Mouse (Mus musculus): ENCODE measurements around the gene Gm49325. TPM values are rescaled to one million over a fixed set of nuclear protein-coding genes. Genes with fewer than 3 reads are reported as not detected.
A peak's percentile ranks its signal among the peaks of the same experiment; 100 is the strongest.
"Not testable (repeated sequence)": the region's sequence is repeated elsewhere in the genome, so short reads cannot be mapped to it uniquely, and the experiment has no call there.

Gm49325 gene
- polyA plus RNA-seq, 1 experiment from 2014 or later: 13.2 TPM

- WGBS: 81% methylated on average over 4 of the region's 4 CpGs
- Histone ChIP-seq H3K4me3 (no peak overlapping the region), H3K27me3 (peaks cover 6% of the 10 kb centered on the region), H3K9ac (no peak overlapping the region), H3K4me1 (no peaks in the 10 kb centered on the region), H3K27ac (no peak overlapping the region), H3K4me2 (replicated peaks) (no peak overlapping the region), H3K36me3 (no peaks in the 10 kb centered on the region), H3K9me3 (replicated peaks) (no peaks in the 10 kb centered on the region)
- ATAC-seq (ENCODE audit: low FRiP score): no peak
Measured at GRCm38 (mm10) chr10:77670710-77671109, 64.7 kb downstream of the Gm49325 start.

DNA sequence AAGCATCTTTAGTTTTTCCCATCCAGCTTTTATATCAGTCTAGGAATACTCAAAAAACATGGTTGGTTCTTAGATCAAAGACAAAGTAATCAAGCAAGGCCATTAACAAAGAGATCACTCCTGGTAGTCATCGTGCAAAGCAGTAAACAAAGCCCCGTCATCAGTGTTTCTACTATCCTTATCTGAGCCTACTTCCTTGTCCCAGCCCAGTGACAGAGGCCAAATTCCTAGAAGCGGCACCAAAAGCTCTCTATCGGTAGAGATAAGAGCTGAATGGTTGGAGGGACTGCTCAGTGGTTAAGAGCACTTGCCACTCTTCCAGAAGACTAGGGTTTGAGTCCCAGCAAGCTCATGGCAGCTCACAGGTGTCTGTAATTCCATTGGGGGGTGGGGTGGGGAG is 65.5 kb downstream of the Gm49325 start:
- Histone ChIP-seq H3K4me3 (no peak overlapping the region), H3K4me1 (no peaks in the 10 kb centered on the region), H3K4me2 (replicated peaks) (no peak overlapping the region), H3K9ac (no peak overlapping the region), H3K9me3 (replicated peaks) (no peaks in the 10 kb centered on the region), H3K27me3 (peaks cover 14% of the 10 kb centered on the region), H3K27ac (no peak overlapping the region), H3K36me3 (no peaks in the 10 kb centered on the region)
- ATAC-seq (ENCODE audit: low FRiP score): no peak
- 88% methylated on average over 4 of the region's 4 CpGs for WGBS

- 59% methylated on average over 13 of the region's 13 CpGs for WGBS
- Histone ChIP-seq H3K36me3 (no peaks in the 10 kb centered on the region), H3K9me3 (replicated peaks) (no peaks in the 10 kb centered on the region), H3K4me3 (no peak overlapping the region), H3K27ac (no peak overlapping the region), H3K27me3 (peaks cover 37% of the 10 kb centered on the region), H3K9ac (no peak overlapping the region), H3K4me1 (peaks cover 14% of the 10 kb centered on the region), H3K4me2 (replicated peaks) (no peak overlapping the region)
- ATAC-seq (ENCODE audit: low FRiP score): no peak
Measured at GRCm38 (mm10) chr10:77673765-77674164, 67.8 kb downstream of the Gm49325 start.

- Histone ChIP-seq H3K4me3 (peak overlapping the region; percentile 28), H3K9ac (peak overlapping the region; percentile 38), H3K36me3 (no peaks in the 10 kb centered on the region), H3K27me3 (peaks cover 49% of the 10 kb centered on the region), H3K4me1 (peaks cover 14% of the 10 kb centered on the region), H3K9me3 (replicated peaks) (no peaks in the 10 kb centered on the region), H3K4me2 (replicated peaks) (peak overlapping the region; percentile 62), H3K27ac (no peak overlapping the region)
- ATAC-seq (ENCODE audit: low FRiP score): peak; percentile 64
- under 1% methylated on average over 29 of the region's 35 CpGs for WGBS
Measured at GRCm38 (mm10) chr10:77677562-77677961, 71.6 kb downstream of the Gm49325 start.

- 78% methylated on average over 7 of the region's 7 CpGs for WGBS
- H3K4me3 ChIP-seq: no peak overlapping the region
- peaks cover 59% of the 10 kb centered on the region for H3K27me3 ChIP-seq
- ATAC-seq (ENCODE audit: low FRiP score): no peak
- no peak overlapping the region for H3K27ac ChIP-seq
- H3K4me1 ChIP-seq: peaks cover 21% of the 10 kb centered on the region
- no peaks in the 10 kb centered on the region for H3K36me3 ChIP-seq
- H3K9me3 ChIP-seq (replicated peaks): no peaks in the 10 kb centered on the region
- no peak overlapping the region for H3K4me2 ChIP-seq (replicated peaks)
- no peak overlapping the region for H3K9ac ChIP-seq
Measured at GRCm38 (mm10) chr10:77682994-77683393, 77.0 kb downstream of the Gm49325 start.

- ATAC-seq (ENCODE audit: low FRiP score): no peak
Measured at GRCm38 (mm10) chr10:77684181-77684580, 78.2 kb downstream of the Gm49325 start.

DNA sequence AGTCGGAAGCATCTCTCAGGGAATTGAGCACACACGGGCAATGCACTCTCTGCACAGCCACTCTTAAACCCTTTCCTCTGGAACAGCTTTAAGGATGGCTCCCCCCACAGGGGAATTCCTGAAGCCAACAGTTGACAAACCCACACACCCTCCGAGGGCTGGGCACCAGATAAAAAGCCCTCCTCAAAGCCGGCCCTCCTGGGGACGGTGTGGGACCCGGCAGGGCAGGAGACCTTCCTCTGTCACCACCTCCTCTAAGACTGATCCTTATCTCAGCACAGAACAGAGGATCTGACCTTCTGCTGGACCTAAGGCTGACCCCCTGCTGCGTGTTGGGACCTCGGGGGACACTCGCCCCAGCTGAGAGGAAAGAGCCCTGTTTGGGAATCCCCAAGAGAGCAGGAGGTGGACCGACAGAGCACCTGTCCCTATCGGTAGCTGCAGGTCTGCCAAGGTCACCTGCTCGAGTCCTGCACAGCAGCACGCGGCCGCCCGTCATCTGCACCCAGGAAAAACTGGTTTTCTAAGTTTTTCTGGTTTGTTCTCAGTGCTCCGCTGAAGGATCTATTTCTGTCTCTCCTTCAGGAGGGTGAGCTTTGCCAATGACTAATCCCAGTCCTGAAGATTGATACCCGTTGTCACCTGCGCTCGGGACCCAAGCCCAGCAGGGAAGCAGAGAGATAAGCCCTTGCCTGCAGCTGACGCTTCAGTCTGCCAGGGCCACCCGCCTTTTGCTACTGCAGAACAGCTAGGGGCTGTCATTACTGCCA is 80.1 kb downstream of the Gm49325 start, which contains the start of gene Tspear:
Gene Tspear, plus strand, starts transcription at position 675 of the 770 bp plus-strand sequence.
- no peaks in the 10 kb centered on the region for H3K9me3 ChIP-seq (replicated peaks)
- no peak within 1 kb of the TSS for H3K9ac ChIP-seq
- no peak within 1 kb of the TSS for H3K27ac ChIP-seq
- H3K4me1 ChIP-seq: peaks cover 25% of the 10 kb centered on the region
- no peaks in the 10 kb centered on the region for H3K36me3 ChIP-seq
- no peak within 1 kb of the TSS for H3K4me3 ChIP-seq
- no peak within 1 kb of the TSS for H3K4me2 ChIP-seq (replicated peaks)
- WGBS: 6% methylated on average over 22 of the region's 22 CpGs
- peaks cover 42% of the 10 kb centered on the region for H3K27me3 ChIP-seq
- ATAC-seq (ENCODE audit: low FRiP score): no peak

More at GRCm38 (mm10) chr10:77684181-77684580, 78.2 kb downstream of the Gm49325 start:
- Histone ChIP-seq H3K27me3 (peaks cover 50% of the 10 kb centered on the region), H3K4me3 (no peak overlapping the region), H3K4me2 (replicated peaks) (no peak overlapping the region), H3K9ac (no peak overlapping the region), H3K9me3 (replicated peaks) (no peaks in the 10 kb centered on the region), H3K27ac (no peak overlapping the region), H3K36me3 (no peaks in the 10 kb centered on the region), H3K4me1 (peaks cover 17% of the 10 kb centered on the region)
- 35% methylated on average over 8 of the region's 8 CpGs for whole genome bisulfite sequencing

DNA sequence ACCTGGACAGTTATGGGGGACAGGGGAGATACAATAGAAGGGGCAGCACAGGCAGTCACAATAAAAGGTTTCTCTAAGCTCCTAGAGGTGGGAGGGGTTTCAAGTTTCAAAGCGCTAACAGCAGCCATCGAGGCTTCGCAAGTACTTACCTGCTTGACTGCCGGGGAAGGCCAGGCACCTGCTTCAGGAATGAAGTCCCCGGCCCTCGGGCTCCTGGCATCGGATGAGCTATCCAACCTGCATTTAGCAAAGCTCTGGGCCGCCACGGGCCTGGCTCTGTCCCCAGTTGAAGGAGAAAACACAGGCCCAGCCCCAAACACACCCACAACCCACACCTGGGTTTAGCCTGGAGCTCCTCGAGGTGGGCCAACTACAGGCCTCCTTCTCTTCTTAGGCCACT is 81.0 kb downstream of the Gm49325 start:
- no peaks in the 10 kb centered on the region for H3K9me3 ChIP-seq (replicated peaks)
- H3K4me3 ChIP-seq: no peak overlapping the region
- ATAC-seq (ENCODE audit: low FRiP score): no peak
- peaks cover 46% of the 10 kb centered on the region for H3K27me3 ChIP-seq
- H3K9ac ChIP-seq: no peak overlapping the region
- 35% methylated on average over 10 of the region's 10 CpGs for WGBS
- H3K4me1 ChIP-seq: peaks cover 25% of the 10 kb centered on the region
- H3K27ac ChIP-seq: no peak overlapping the region
- no peak overlapping the region for H3K4me2 ChIP-seq (replicated peaks)
- H3K36me3 ChIP-seq: no peaks in the 10 kb centered on the region

GRCm38 (mm10) chr10:77690356-77690807 is 84.4 kb downstream of the Gm49325 start, which contains the start of gene Gm19402:
Gm19402 (minus strand) TSS chr10:77690757.
- not testable (repeated sequence) for H3K27ac ChIP-seq
- WGBS: 71% methylated on average over 3 of the region's 3 CpGs

More at GRCm38 (mm10) chr10:77690356-77690807, 84.4 kb downstream of the Gm49325 start, which contains the start of gene Gm19402:
- not testable (repeated sequence) for H3K9me3 ChIP-seq (replicated peaks); H3K4me2 ChIP-seq (replicated peaks); H3K4me3 ChIP-seq; H3K36me3 ChIP-seq; H3K9ac ChIP-seq; ATAC-seq (ENCODE audit: low FRiP score)
- peaks cover 17% of the 10 kb centered on the region for H3K4me1 ChIP-seq
- peaks cover 38% of the 10 kb centered on the region for H3K27me3 ChIP-seq

MicroRNA genes within 50 kb of the gene (microRNA counts, 519-probe panel; counts per million panel counts)
- 470 counts per million, percentile 58 among the panel's probes with 10 or more counts for microRNA mmu-miR-1930

Small RNAs within 50 kb of the gene (microRNA-seq; reads per million reads assigned to microRNA genes)
- 13.6 reads per million, percentile 24 among the genes with 10 or more reads in this experiment for gene Mir1930

Other genes starting within 250 kb of the Gm49325 start
- 10.3 and 10.6 TPM in 2 replicates for gene Adarb1, start 187.9 kb upstream of the Gm49325 start, polyA plus RNA-seq (2016; fragmentation: Nextera tagmentation; extraction: Ambion mirVana)
- gene Fam207a, start 90.4 kb upstream of the Gm49325 start, polyA plus RNA-seq (2016; fragmentation: Nextera tagmentation; extraction: Ambion mirVana): 47.3 and 48.0 TPM in 2 replicates
- gene Itgb2, start 75.9 kb upstream of the Gm49325 start, polyA plus RNA-seq (2016; fragmentation: Nextera tagmentation; extraction: Ambion mirVana): 0.70 and 1.6 TPM in 2 replicates
- gene Pttg1ip, start 24.5 kb upstream of the Gm49325 start, polyA plus RNA-seq (2016; fragmentation: Nextera tagmentation; extraction: Ambion mirVana): 77.2 and 78.8 TPM in 2 replicates
- gene Sumo3, start 100 bp upstream of the Gm49325 start, polyA plus RNA-seq (2016; fragmentation: Nextera tagmentation; extraction: Ambion mirVana): 276 and 287 TPM in 2 replicates
- 81.6 and 82.3 TPM in 2 replicates for gene Ube2g2, start 16.1 kb downstream of the Gm49325 start, polyA plus RNA-seq (2016; fragmentation: Nextera tagmentation; extraction: Ambion mirVana)
- gene Tspear, start 80.4 kb downstream of the Gm49325 start, polyA plus RNA-seq (2016; fragmentation: Nextera tagmentation; extraction: Ambion mirVana): 0.48 and 1.2 TPM in 2 replicates
- not detected in 2 replicates for gene Gm19402, start 84.6 kb downstream of the Gm49325 start, polyA plus RNA-seq (2016; fragmentation: Nextera tagmentation; extraction: Ambion mirVana)
- not detected in 2 replicates for gene Gm9508, start 91.0 kb downstream of the Gm49325 start, polyA plus RNA-seq (2016; fragmentation: Nextera tagmentation; extraction: Ambion mirVana)
- gene Gm10272, start 100.4 kb downstream of the Gm49325 start, polyA plus RNA-seq (2016; fragmentation: Nextera tagmentation; extraction: Ambion mirVana): not detected in 2 replicates
- not detected in 2 replicates for gene Gm10024, start 105.3 kb downstream of the Gm49325 start, polyA plus RNA-seq (2016; fragmentation: Nextera tagmentation; extraction: Ambion mirVana)
- gene Gm10142, start 109.6 kb downstream of the Gm49325 start, polyA plus RNA-seq (2016; fragmentation: Nextera tagmentation; extraction: Ambion mirVana): not detected in 2 replicates
- gene Krtap12-1, start 114.4 kb downstream of the Gm49325 start, polyA plus RNA-seq (2016; fragmentation: Nextera tagmentation; extraction: Ambion mirVana): not detected in 2 replicates
- gene Gm10100, start 120.3 kb downstream of the Gm49325 start, polyA plus RNA-seq (2016; fragmentation: Nextera tagmentation; extraction: Ambion mirVana): not detected in 2 replicates
- not detected in 2 replicates for gene Gm18596, start 136.4 kb downstream of the Gm49325 start, polyA plus RNA-seq (2016; fragmentation: Nextera tagmentation; extraction: Ambion mirVana)
- not detected in 2 replicates for gene Gm9736, start 145.2 kb downstream of the Gm49325 start, polyA plus RNA-seq (2016; fragmentation: Nextera tagmentation; extraction: Ambion mirVana)
- gene Gm3233, start 153.5 kb downstream of the Gm49325 start, polyA plus RNA-seq (2016; fragmentation: Nextera tagmentation; extraction: Ambion mirVana): not detected in 2 replicates
- gene Gm3238, start 165.1 kb downstream of the Gm49325 start, polyA plus RNA-seq (2016; fragmentation: Nextera tagmentation; extraction: Ambion mirVana): not detected in 2 replicates
- not detected in 2 replicates for gene Gm7138, start 170.7 kb downstream of the Gm49325 start, polyA plus RNA-seq (2016; fragmentation: Nextera tagmentation; extraction: Ambion mirVana)
- not detected in 2 replicates for gene Gm3250, start 176.3 kb downstream of the Gm49325 start, polyA plus RNA-seq (2016; fragmentation: Nextera tagmentation; extraction: Ambion mirVana)
- gene Gm7137, start 182.0 kb downstream of the Gm49325 start, polyA plus RNA-seq (2016; fragmentation: Nextera tagmentation; extraction: Ambion mirVana): not detected in 2 replicates
- gene Gm9639, start 188.9 kb downstream of the Gm49325 start, polyA plus RNA-seq (2016; fragmentation: Nextera tagmentation; extraction: Ambion mirVana): not detected in 2 replicates
- not detected in 2 replicates for gene Gm19668, start 192.9 kb downstream of the Gm49325 start, polyA plus RNA-seq (2016; fragmentation: Nextera tagmentation; extraction: Ambion mirVana)
- not detected in 2 replicates for gene Gm9507, start 205.6 kb downstream of the Gm49325 start, polyA plus RNA-seq (2016; fragmentation: Nextera tagmentation; extraction: Ambion mirVana)
- 0.31 TPM in 1 of 2 replicates, not detected in the other for gene Gm2696, start 208.5 kb downstream of the Gm49325 start, polyA plus RNA-seq (2016; fragmentation: Nextera tagmentation; extraction: Ambion mirVana)
- not detected in 2 replicates for gene Krtap10-4, start 220.9 kb downstream of the Gm49325 start, polyA plus RNA-seq (2016; fragmentation: Nextera tagmentation; extraction: Ambion mirVana)
- not detected in 2 replicates for gene Krtap10-10, start 229.8 kb downstream of the Gm49325 start, polyA plus RNA-seq (2016; fragmentation: Nextera tagmentation; extraction: Ambion mirVana)
- gene Gm36176, start 240.6 kb downstream of the Gm49325 start, polyA plus RNA-seq (2016; fragmentation: Nextera tagmentation; extraction: Ambion mirVana): not detected in 2 replicates
- not detected in 2 replicates for gene Gm10318, start 246.7 kb downstream of the Gm49325 start, polyA plus RNA-seq (2016; fragmentation: Nextera tagmentation; extraction: Ambion mirVana)